8 mouse cellular contexts compared by ENCODE assay signal in the genomic region with DNA sequence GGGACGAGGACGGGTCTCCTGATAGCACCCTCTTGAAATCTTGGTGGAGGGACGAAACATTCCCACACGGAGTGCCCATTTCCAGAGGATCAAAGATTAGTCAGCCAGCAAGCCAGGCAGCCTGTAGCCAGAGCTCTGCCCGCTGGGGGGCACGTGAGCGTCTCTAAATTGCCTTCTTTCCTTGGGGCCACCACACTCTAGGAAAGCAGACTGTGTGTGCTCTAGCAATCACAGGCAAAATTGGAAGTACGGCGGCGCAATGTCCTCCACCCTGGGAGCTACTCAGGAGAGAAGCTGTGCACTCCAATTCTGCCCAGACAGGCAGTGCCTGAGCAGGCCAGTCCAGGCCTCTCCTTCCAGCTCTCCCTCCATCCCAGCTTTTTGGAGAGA.
DNase-seq lines count a peak whose midpoint lies in the region; ATAC-seq lines count a peak whose summit lies in the region.

No protein-coding gene starts in this region.

- peak overlapping the region; percentile 35 for H3K4me3 ChIP-seq in hindbrain, embryonic 10.5 days
- peak overlapping the region; percentile 9; the same call in 1 of the 2 replicates for H3K4me3 ChIP-seq in midbrain, embryonic 11.5 days (ENCODE audit: low read depth, low read length)

- peaks cover 38% of the 10 kb centered on the region for H3K27me3 ChIP-seq in hindbrain, embryonic 10.5 days (ENCODE audit: insufficient read depth, poor library complexity, severe bottlenecking)
- no peaks in the 10 kb centered on the region for H3K27me3 ChIP-seq in midbrain, embryonic 11.5 days (ENCODE audit: control insufficient read depth, insufficient read depth, low read length)

- no peaks in the 10 kb centered on the region for H3K36me3 ChIP-seq in hindbrain, embryonic 10.5 days
- no peaks in the 10 kb centered on the region for H3K36me3 ChIP-seq in midbrain, embryonic 11.5 days (ENCODE audit: control insufficient read depth, insufficient read depth, low read length)

- H3K4me2 ChIP-seq in midbrain, embryonic 11.5 days, result peak overlapping the region; percentile 54

- H3K27ac ChIP-seq in hindbrain, embryonic 10.5 days, result peak overlapping the region; percentile 77
- peak overlapping the region; percentile 57; the same call in 1 of the 2 replicates for H3K27ac ChIP-seq in midbrain, embryonic 11.5 days (ENCODE audit: low read depth, low read length)

- no peaks in the 10 kb centered on the region for H3K9me3 ChIP-seq in hindbrain, embryonic 10.5 days
- H3K9me3 ChIP-seq in midbrain, embryonic 11.5 days (ENCODE audit: control insufficient read depth, low read length), result no peaks in the 10 kb centered on the region

- peak; percentile 23; the same call in 1 of the 2 replicates for ATAC-seq in midbrain, embryonic 11.5 days (ENCODE audit: low FRiP score)

- 53% methylated on average over 10 of the region's 10 CpGs for WGBS in hindbrain, embryonic 10.5 days
- WGBS in midbrain, embryonic 11.5 days, result 54% methylated on average over 10 of the region's 10 CpGs

- peaks cover 67% of the 10 kb centered on the region for H3K4me1 ChIP-seq in hindbrain, embryonic 10.5 days (replicated peaks)
- peaks cover 41% of the 10 kb centered on the region for H3K4me1 ChIP-seq in midbrain, embryonic 11.5 days (ENCODE audit: control insufficient read depth, insufficient read depth, low read length)

- H3K9ac ChIP-seq in midbrain, embryonic 11.5 days (ENCODE audit: low read length), result peak overlapping the region; percentile 55; the same call in 1 of the 2 replicates

- DNase-seq in layer of hippocampus, adult 18-20 months (ENCODE audit: low spot score in 2 of 2), result peak; percentile 57 to 73
- DNase-seq in layer of hippocampus, adult 9-10 months (ENCODE audit: low spot score), result no peak
- peak; percentile 73 for DNase-seq in cerebellum, adult 9-11 months
- DNase-seq in hindbrain, embryonic 10.5 days (ENCODE audit: low spot score), result no peak
- peak; percentile 91 for DNase-seq in midbrain, embryonic 11.5 days (ENCODE audit: low spot score, missing footprints)
- DNase-seq in urinary bladder, postnatal 4 days (ENCODE audit: low spot score in 2 of 2), result no peak
- DNase-seq in adrenal gland, adult 2 months, result no peak
- DNase-seq in ovary, postnatal 36 days (ENCODE audit: low spot score), result no peak

Comparison
In these comparisons a context has a peak if more than half of its experiments do, and no peak if none do; other contexts are left out.
1. DNase-seq: peak in layer of hippocampus, adult 18-20 months (2 of 2), cerebellum, adult 9-11 months (single experiment) and midbrain, embryonic 11.5 days (single experiment); none in layer of hippocampus, adult 9-10 months (single experiment), hindbrain, embryonic 10.5 days (single experiment), urinary bladder, postnatal 4 days (0 of 2), adrenal gland, adult 2 months (single experiment) and ovary, postnatal 36 days (single experiment).